Mouse (Mus musculus): ENCODE measurements around the gene Otoa. TPM values are rescaled to one million over a fixed set of nuclear protein-coding genes. Genes with fewer than 3 reads are reported as not detected.
A peak's percentile ranks its signal among the peaks of the same experiment; 100 is the strongest.

Otoa gene
- polyA plus RNA-seq, 1 experiment from 2014 or later = 0.22 TPM

- no peak for ATAC-seq (ENCODE audit: insufficient number of reproducible peaks, insufficient read depth, low FRiP score, low read depth)
- H3K9ac ChIP-seq (ENCODE audit: low read length) = no peak overlapping the region
- H3K36me3 ChIP-seq (ENCODE audit: control insufficient read depth, insufficient read depth, low read length) = peaks cover 6% of the 10 kb centered on the region; the same call in 1 of the 2 replicates
- H3K4me3 ChIP-seq (ENCODE audit: control insufficient read depth in 1 of 2, insufficient read depth in 1 of 2, low read depth in 1 of 2, low read length in 2 of 2) = no peak overlapping the region
- no peak overlapping the region for H3K4me2 ChIP-seq (ENCODE audit: low read length)
- no peaks in the 10 kb centered on the region for H3K27me3 ChIP-seq (ENCODE audit: control insufficient read depth, insufficient read depth, low read length)
- H3K27ac ChIP-seq (replicated peaks in 1 of 2; ENCODE audit: control insufficient read depth in 1 of 2, insufficient read depth in 1 of 2, low read depth in 2 of 2, low read length in 2 of 2) = no peak overlapping the region
- 93% methylated on average over 1 of the region's 1 CpGs for WGBS
- 0 out of 2 replicates have a peak, but pooled peaks cover 5% of the 10 kb centered on the region for H3K9me3 ChIP-seq (ENCODE audit: control insufficient read depth, low read length)
- peaks cover 0 to 29% of the 10 kb centered on the region in 2 experiments; a peak in 2 of 4 replicates for H3K4me1 ChIP-seq (ENCODE audit: control insufficient read depth in 2 of 2, insufficient read depth in 2 of 2, low read length in 2 of 2)
These were observed 37.9 kb upstream of the Otoa start for GRCm38 (mm10) chr7:121043510-121043909.

DNA sequence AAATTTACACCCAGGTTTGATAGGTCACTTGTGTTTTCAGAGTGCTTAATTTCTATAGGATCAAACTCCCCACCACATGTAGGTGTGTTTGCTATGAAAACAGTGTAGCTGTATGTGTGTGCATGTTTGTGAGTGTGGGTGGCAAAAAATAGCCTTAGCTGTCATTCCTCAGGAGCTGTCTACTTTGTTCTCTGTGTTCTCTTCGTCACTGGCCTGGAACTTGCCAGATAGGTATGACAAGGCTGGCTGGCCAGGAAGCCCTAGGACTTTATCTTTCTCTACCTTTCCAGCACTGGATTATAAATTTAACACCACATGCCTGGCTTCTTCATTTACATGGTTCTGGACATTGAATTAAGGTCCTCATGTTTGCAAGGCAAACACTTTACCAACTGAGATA, 37.2 kb upstream of the Otoa start:
- Histone ChIP-seq H3K4me3 (ENCODE audit: control insufficient read depth in 1 of 2, insufficient read depth in 1 of 2, low read depth in 1 of 2, low read length in 2 of 2) (no peak overlapping the region), H3K9me3 (ENCODE audit: control insufficient read depth, low read length) (0 out of 2 replicates have a peak, but pooled peaks cover 5% of the 10 kb centered on the region), H3K27me3 (ENCODE audit: control insufficient read depth, insufficient read depth, low read length) (no peaks in the 10 kb centered on the region), H3K27ac (replicated peaks in 1 of 2; ENCODE audit: control insufficient read depth in 1 of 2, insufficient read depth in 1 of 2, low read depth in 2 of 2, low read length in 2 of 2) (0 out of 4 replicates have a peak overlapping the region, but pooled peaks of 1 of the 2 experiments have one; percentile 24), H3K9ac (ENCODE audit: low read length) (no peak overlapping the region), H3K4me1 (ENCODE audit: control insufficient read depth in 2 of 2, insufficient read depth in 2 of 2, low read length in 2 of 2) (peaks cover 0 to 29% of the 10 kb centered on the region in 2 experiments; a peak in 2 of 4 replicates), H3K4me2 (ENCODE audit: low read length) (no peak overlapping the region), H3K36me3 (ENCODE audit: control insufficient read depth, insufficient read depth, low read length) (peaks cover 7% of the 10 kb centered on the region)
- no peak for ATAC-seq (ENCODE audit: insufficient number of reproducible peaks, insufficient read depth, low FRiP score, low read depth)
- WGBS = 32% methylated on average over 1 of the region's 1 CpGs

DNA sequence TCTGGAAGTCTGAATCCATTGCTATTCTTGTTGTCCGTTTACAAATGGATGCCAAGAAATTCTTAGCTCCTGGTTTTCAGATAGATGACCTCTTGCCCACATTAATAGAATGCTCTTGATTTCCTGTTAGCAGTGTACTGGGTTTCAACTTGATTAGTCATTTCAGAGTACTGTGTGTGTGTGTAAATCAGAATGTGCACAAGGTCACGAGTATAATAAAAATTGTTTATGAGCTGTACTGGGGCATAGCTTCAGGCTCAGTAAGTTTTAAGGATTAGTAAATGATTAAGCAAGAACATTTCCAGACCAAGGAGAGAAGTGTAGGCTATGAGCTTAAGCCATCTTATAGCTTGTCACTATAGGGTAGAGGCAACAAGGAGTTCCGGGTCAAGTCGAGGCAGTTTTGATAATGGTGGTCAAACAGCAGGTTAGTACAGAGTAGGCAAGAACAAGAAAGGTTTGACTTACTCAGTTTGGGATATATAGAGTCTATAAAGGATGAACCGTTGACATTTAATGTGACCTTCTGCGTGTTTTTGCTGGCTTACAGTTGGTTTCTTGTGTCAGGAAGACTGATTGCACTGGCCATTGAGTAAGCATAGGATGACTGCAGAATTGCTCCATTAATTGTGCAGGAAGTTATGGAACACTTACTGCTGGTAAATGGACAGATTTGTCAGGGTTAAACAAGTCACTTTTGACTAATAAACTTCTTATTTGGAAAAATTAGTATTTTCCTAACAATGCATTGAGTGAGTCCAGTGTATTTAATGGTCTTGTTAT, 35.6 kb upstream of the Otoa start:
- Histone ChIP-seq H3K9ac (ENCODE audit: low read length) (no peak overlapping the region), H3K27ac (replicated peaks in 1 of 2; ENCODE audit: control insufficient read depth in 1 of 2, insufficient read depth in 1 of 2, low read depth in 2 of 2, low read length in 2 of 2) (no peak overlapping the region), H3K36me3 (ENCODE audit: control insufficient read depth, insufficient read depth, low read length) (peaks cover 17% of the 10 kb centered on the region), H3K4me1 (ENCODE audit: control insufficient read depth in 2 of 2, insufficient read depth in 2 of 2, low read length in 2 of 2) (peaks cover 0 to 24% of the 10 kb centered on the region in 2 experiments; a peak in 2 of 4 replicates), H3K4me2 (ENCODE audit: low read length) (no peak overlapping the region), H3K27me3 (ENCODE audit: control insufficient read depth, insufficient read depth, low read length) (no peaks in the 10 kb centered on the region), H3K4me3 (ENCODE audit: control insufficient read depth in 1 of 2, insufficient read depth in 1 of 2, low read depth in 1 of 2, low read length in 2 of 2) (no peak overlapping the region), H3K9me3 (ENCODE audit: control insufficient read depth, low read length) (0 out of 2 replicates have a peak, but pooled peaks cover 5% of the 10 kb centered on the region)
- 88% methylated on average over 6 of the region's 6 CpGs for WGBS
- ATAC-seq (ENCODE audit: insufficient number of reproducible peaks, insufficient read depth, low FRiP score, low read depth) = no peak

DNA sequence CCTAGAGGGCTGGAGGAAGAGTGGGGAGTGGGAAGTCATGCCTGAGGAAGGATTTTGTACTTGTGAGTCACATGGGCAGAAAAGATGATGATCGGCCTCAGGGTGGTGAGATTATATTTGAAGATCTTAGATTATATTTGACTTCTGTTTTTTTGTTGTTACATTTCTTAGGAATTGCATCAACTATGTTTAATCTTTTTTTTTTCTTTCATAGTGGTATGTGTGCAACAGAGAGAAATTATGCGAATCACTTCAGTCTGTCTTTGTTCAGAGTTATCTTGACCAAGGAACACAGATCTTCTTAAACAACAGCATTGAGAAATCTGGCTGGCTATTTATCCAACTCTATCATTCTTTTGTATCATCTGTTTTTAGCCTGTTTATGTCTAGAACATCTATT, 33.8 kb upstream of the Otoa start:
- Histone ChIP-seq H3K4me3 (ENCODE audit: control insufficient read depth in 1 of 2, insufficient read depth in 1 of 2, low read depth in 1 of 2, low read length in 2 of 2) (no peak overlapping the region), H3K9ac (ENCODE audit: low read length) (no peak overlapping the region), H3K4me1 (ENCODE audit: control insufficient read depth in 2 of 2, insufficient read depth in 2 of 2, low read length in 2 of 2) (peaks cover 0 to 15% of the 10 kb centered on the region in 2 experiments; a peak in 1 of 4 replicates), H3K36me3 (ENCODE audit: control insufficient read depth, insufficient read depth, low read length) (peaks cover 34% of the 10 kb centered on the region), H3K4me2 (ENCODE audit: low read length) (no peak overlapping the region), H3K27me3 (ENCODE audit: control insufficient read depth, insufficient read depth, low read length) (no peaks in the 10 kb centered on the region), H3K27ac (replicated peaks in 1 of 2; ENCODE audit: control insufficient read depth in 1 of 2, insufficient read depth in 1 of 2, low read depth in 2 of 2, low read length in 2 of 2) (no peak overlapping the region), H3K9me3 (ENCODE audit: control insufficient read depth, low read length) (0 out of 2 replicates have a peak, but pooled peaks cover 5% of the 10 kb centered on the region)
- 93% methylated on average over 2 of the region's 2 CpGs for WGBS
- ATAC-seq (ENCODE audit: insufficient number of reproducible peaks, insufficient read depth, low FRiP score, low read depth) = no peak

DNA sequence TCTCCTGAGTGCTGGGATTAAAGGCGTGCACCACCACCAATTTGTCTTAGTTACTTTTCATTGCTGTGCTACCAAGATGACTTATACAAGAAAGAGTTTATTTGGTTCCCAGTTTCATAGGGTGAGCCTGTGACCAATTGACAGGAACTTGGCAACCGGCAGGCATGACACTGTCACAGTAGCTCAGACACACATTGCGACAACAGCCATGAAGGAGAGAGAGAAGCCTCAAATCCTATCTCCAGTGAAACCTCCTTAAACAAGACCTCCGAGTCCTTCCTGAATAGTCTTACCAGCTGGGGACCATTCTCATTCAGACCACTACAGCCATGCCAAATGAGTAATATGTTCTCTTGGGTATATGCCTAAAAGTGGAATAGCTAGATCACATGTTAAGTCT, 28.4 kb upstream of the Otoa start:
- Histone ChIP-seq H3K9ac (ENCODE audit: low read length) (no peak overlapping the region), H3K4me2 (ENCODE audit: low read length) (no peak overlapping the region), H3K36me3 (ENCODE audit: control insufficient read depth, insufficient read depth, low read length) (peaks cover 81% of the 10 kb centered on the region), H3K9me3 (ENCODE audit: control insufficient read depth, low read length) (no peaks in the 10 kb centered on the region), H3K27ac (replicated peaks in 1 of 2; ENCODE audit: control insufficient read depth in 1 of 2, insufficient read depth in 1 of 2, low read depth in 2 of 2, low read length in 2 of 2) (no peak overlapping the region), H3K27me3 (ENCODE audit: control insufficient read depth, insufficient read depth, low read length) (no peaks in the 10 kb centered on the region), H3K4me3 (ENCODE audit: control insufficient read depth in 1 of 2, insufficient read depth in 1 of 2, low read depth in 1 of 2, low read length in 2 of 2) (no peak overlapping the region), H3K4me1 (ENCODE audit: control insufficient read depth in 2 of 2, insufficient read depth in 2 of 2, low read length in 2 of 2) (no peaks in the 10 kb centered on the region)
- no peak for ATAC-seq (ENCODE audit: insufficient number of reproducible peaks, insufficient read depth, low FRiP score, low read depth)
- 88% methylated on average over 4 of the region's 4 CpGs for WGBS

DNA sequence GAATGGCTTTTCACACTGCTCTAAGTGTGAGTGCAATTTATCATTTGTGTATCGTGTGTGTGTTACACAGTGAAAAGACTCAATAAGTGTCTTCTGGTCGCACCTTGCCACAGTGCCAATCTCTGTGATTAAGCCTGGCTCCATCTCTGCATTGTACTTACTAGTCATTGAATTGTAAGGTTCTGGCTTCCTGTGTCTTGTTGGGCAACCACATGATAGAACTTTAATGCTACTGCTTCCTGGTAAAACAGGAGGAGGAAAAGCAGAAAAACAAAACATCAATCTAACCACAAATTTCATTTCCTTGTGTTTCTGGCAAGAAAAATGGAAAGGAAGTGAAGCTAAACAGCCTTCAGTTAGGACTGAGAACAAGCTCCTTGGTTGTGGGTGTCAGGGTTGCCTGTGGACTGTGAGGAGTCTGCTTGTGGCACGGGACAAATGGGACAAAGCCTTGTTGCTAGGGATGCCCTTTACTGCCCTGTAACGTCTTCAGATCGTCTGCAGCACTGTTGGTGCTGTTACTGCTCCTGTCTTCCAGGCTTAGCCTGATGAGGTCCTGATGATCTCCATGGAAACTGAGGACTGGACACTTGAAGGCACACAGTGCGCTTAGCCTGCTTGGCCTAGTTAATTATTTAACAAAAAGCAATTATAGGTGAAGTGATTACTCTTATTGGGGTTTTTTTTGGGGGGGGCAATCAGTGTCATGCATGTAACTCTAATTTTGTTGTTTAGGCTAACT, 21.8 kb upstream of the Otoa start:
- H3K4me1 ChIP-seq (ENCODE audit: control insufficient read depth in 2 of 2, insufficient read depth in 2 of 2, low read length in 2 of 2) = no peaks in the 10 kb centered on the region
- H3K36me3 ChIP-seq (ENCODE audit: control insufficient read depth, insufficient read depth, low read length) = peaks cover 48% of the 10 kb centered on the region
- WGBS = 78% methylated on average over 6 of the region's 6 CpGs
- H3K4me3 ChIP-seq (ENCODE audit: control insufficient read depth in 1 of 2, insufficient read depth in 1 of 2, low read depth in 1 of 2, low read length in 2 of 2) = no peak overlapping the region
- no peak overlapping the region for H3K9ac ChIP-seq (ENCODE audit: low read length)
- ATAC-seq (ENCODE audit: insufficient number of reproducible peaks, insufficient read depth, low FRiP score, low read depth) = no peak
- no peak overlapping the region for H3K27ac ChIP-seq (replicated peaks in 1 of 2; ENCODE audit: control insufficient read depth in 1 of 2, insufficient read depth in 1 of 2, low read depth in 2 of 2, low read length in 2 of 2)
- H3K9me3 ChIP-seq (ENCODE audit: control insufficient read depth, low read length) = no peaks in the 10 kb centered on the region
- H3K4me2 ChIP-seq (ENCODE audit: low read length) = no peak overlapping the region
- no peaks in the 10 kb centered on the region for H3K27me3 ChIP-seq (ENCODE audit: control insufficient read depth, insufficient read depth, low read length)

GRCm38 (mm10) chr7:121064309-121064708, 17.1 kb upstream of the Otoa start:
- no peak for ATAC-seq (ENCODE audit: insufficient number of reproducible peaks, insufficient read depth, low FRiP score, low read depth)
- Histone ChIP-seq H3K4me3 (ENCODE audit: control insufficient read depth in 1 of 2, insufficient read depth in 1 of 2, low read depth in 1 of 2, low read length in 2 of 2) (no peak overlapping the region), H3K36me3 (ENCODE audit: control insufficient read depth, insufficient read depth, low read length) (peaks cover 21% of the 10 kb centered on the region), H3K9me3 (ENCODE audit: control insufficient read depth, low read length) (no peaks in the 10 kb centered on the region), H3K27me3 (ENCODE audit: control insufficient read depth, insufficient read depth, low read length) (no peaks in the 10 kb centered on the region), H3K4me1 (ENCODE audit: control insufficient read depth in 2 of 2, insufficient read depth in 2 of 2, low read length in 2 of 2) (no peaks in the 10 kb centered on the region), H3K27ac (replicated peaks in 1 of 2; ENCODE audit: control insufficient read depth in 1 of 2, insufficient read depth in 1 of 2, low read depth in 2 of 2, low read length in 2 of 2) (no peak overlapping the region), H3K9ac (ENCODE audit: low read length) (no peak overlapping the region), H3K4me2 (ENCODE audit: low read length) (no peak overlapping the region)
- 54% methylated on average over 4 of the region's 4 CpGs for WGBS
